Mouse (Mus musculus) embryonic facial prominence, embryonic 10.5 days (tissue): ENCODE data around the gene Nmi. TPM values are rescaled to one million over a fixed set of nuclear protein-coding genes. Genes with fewer than 3 reads are reported as not detected.

Experiments used
- DNase-seq: peaks from one replicate; pipeline ENCODE4 v3.0.0-alpha.2; 2017; ENCODE audit warnings: low spot score
- H3K27ac ChIP-seq: fragments of 300-500 bp; sonication (generic); replicated peaks from 2 replicates; pipeline ENCODE4 v1.5.1; 2016; ENCODE audit warnings: mild to moderate bottlenecking
- H3K27me3 ChIP-seq: fragments of 300-500 bp; sonication (generic); replicated peaks from 2 replicates; pipeline ENCODE4 v1.6.1; 2016; ENCODE audit warnings: low read depth, mild to moderate bottlenecking; ENCODE audit not compliant: poor library complexity, severe bottlenecking
- H3K36me3 ChIP-seq: fragments of 300-500 bp; sonication (generic); replicated peaks from 2 replicates; pipeline ENCODE4 v1.6.1; 2016; ENCODE audit warnings: mild to moderate bottlenecking, moderate library complexity
- H3K4me1 ChIP-seq: fragments of 300-500 bp; sonication (generic); 2 replicates; pipeline ENCODE4 v1.6.1; 2016
- H3K4me3 ChIP-seq: fragments of 300-500 bp; sonication (generic); 2 replicates; pipeline ENCODE4 v1.5.1; 2016; ENCODE audit warnings: mild to moderate bottlenecking, moderate library complexity
- H3K9me3 ChIP-seq: fragments of 300-500 bp; sonication (generic); 2 replicates; pipeline ENCODE4 v1.6.1; 2016; ENCODE audit warnings: mild to moderate bottlenecking
- WGBS: fragments of 180-500 bp; shearing (Covaris S2); methylation state at CpG from one replicate; pipeline ENCODE4 v1.1.7; 2016; 5-methylcytosine and 5-hydroxymethylcytosine counted together
- polyA plus RNA-seq: library from polyadenylated mRNA; unstranded; fragments of >200 nt; fragmentation: Nextera tagmentation; extraction: Ambion mirVana; gene quantifications from 2 replicates; pipeline ENCODE4 v1.2.1, GENCODE M21; 2016

Nmi gene
- polyA plus RNA-seq, 1 experiment from 2014 or later, result 6.1 TPM

- H3K36me3 ChIP-seq, result no peaks in the 10 kb centered on the region
- H3K9me3 ChIP-seq, result no peaks in the 10 kb centered on the region
- WGBS, result 68% methylated on average over 6 of the region's 6 CpGs
- no peak overlapping the region for H3K27ac ChIP-seq
- no peak for DNase-seq
- peaks cover 19% of the 10 kb centered on the region for H3K4me1 ChIP-seq
- H3K4me3 ChIP-seq, result no peak overlapping the region
- peaks cover 19% of the 10 kb centered on the region for H3K27me3 ChIP-seq
Measured at GRCm38 (mm10) chr2:51937004-51937403, 36.3 kb downstream of the Nmi start.

- Histone ChIP-seq H3K27me3 (peaks cover 19% of the 10 kb centered on the region), H3K4me1 (peaks cover 19% of the 10 kb centered on the region), H3K27ac (no peak overlapping the region), H3K4me3 (no peak overlapping the region), H3K36me3 (no peaks in the 10 kb centered on the region), H3K9me3 (no peaks in the 10 kb centered on the region)
- 90% methylated on average over 3 of the region's 3 CpGs for WGBS
- DNase-seq, result no peak
Measured at GRCm38 (mm10) chr2:51936585-51936984, 36.7 kb downstream of the Nmi start.

- WGBS, result 93% methylated on average over 7 of the region's 7 CpGs
- H3K27me3 ChIP-seq, result peaks cover 19% of the 10 kb centered on the region
- no peak overlapping the region for H3K4me3 ChIP-seq
- peaks cover 19% of the 10 kb centered on the region for H3K4me1 ChIP-seq
- H3K27ac ChIP-seq, result no peak overlapping the region
- no peaks in the 10 kb centered on the region; the same call in 1 of the 2 replicates for H3K36me3 ChIP-seq
- DNase-seq, result no peak
- H3K9me3 ChIP-seq, result no peaks in the 10 kb centered on the region
Measured at GRCm38 (mm10) chr2:51935921-51936320, 37.4 kb downstream of the Nmi start.

- H3K27me3 ChIP-seq, result peaks cover 19% of the 10 kb centered on the region
- peaks cover 19% of the 10 kb centered on the region for H3K4me1 ChIP-seq
- peak within 1 kb of the TSS; percentile 89 for H3K27ac ChIP-seq
- H3K9me3 ChIP-seq, result no peaks in the 10 kb centered on the region
- H3K36me3 ChIP-seq, result peaks cover 6% of the 10 kb centered on the region; the same call in 1 of the 2 replicates
- WGBS, result 2% methylated on average over 48 of the region's 48 CpGs
- H3K4me3 ChIP-seq, result peak within 1 kb of the TSS; percentile 69
- peak; percentile 79 for DNase-seq
Measured at GRCm38 (mm10) chr2:51934574-51935334, 38.5 kb downstream of the Nmi start, which contains the start of gene Rbm43. Gene Rbm43, minus strand, starts transcription at chr2:51935163.

- Histone ChIP-seq H3K9me3 (no peaks in the 10 kb centered on the region), H3K27ac (no peak overlapping the region), H3K4me1 (peaks cover 19% of the 10 kb centered on the region), H3K4me3 (no peak overlapping the region), H3K36me3 (peaks cover 6% of the 10 kb centered on the region; the same call in 1 of the 2 replicates), H3K27me3 (peaks cover 19% of the 10 kb centered on the region)
- DNase-seq, result no peak
- WGBS, result 72% methylated on average over 12 of the region's 12 CpGs
Measured at GRCm38 (mm10) chr2:51933341-51934134, 39.8 kb downstream of the Nmi start.

- peaks cover 6% of the 10 kb centered on the region; the same call in 1 of the 2 replicates for H3K36me3 ChIP-seq
- no peak overlapping the region for H3K27ac ChIP-seq
- WGBS, result 92% methylated on average over 7 of the region's 7 CpGs
- H3K9me3 ChIP-seq, result no peaks in the 10 kb centered on the region
- no peak overlapping the region for H3K4me3 ChIP-seq
- DNase-seq, result no peak
- H3K4me1 ChIP-seq, result peaks cover 19% of the 10 kb centered on the region
- peaks cover 11% of the 10 kb centered on the region for H3K27me3 ChIP-seq
Measured at GRCm38 (mm10) chr2:51931241-51931640, 42.1 kb downstream of the Nmi start.

GRCm38 (mm10) chr2:51914944-51915680, 58.2 kb downstream of the Nmi start:
- H3K36me3 ChIP-seq, result no peaks in the 10 kb centered on the region
- peaks cover 24% of the 10 kb centered on the region for H3K4me1 ChIP-seq
- H3K9me3 ChIP-seq, result no peaks in the 10 kb centered on the region
- H3K27me3 ChIP-seq, result no peaks in the 10 kb centered on the region
- no peak overlapping the region for H3K27ac ChIP-seq
- DNase-seq, result peak; percentile 83
- no peak overlapping the region for H3K4me3 ChIP-seq
- 16% methylated on average over 5 of the region's 5 CpGs for WGBS

- Histone ChIP-seq H3K27me3 (no peaks in the 10 kb centered on the region), H3K36me3 (no peaks in the 10 kb centered on the region), H3K9me3 (no peaks in the 10 kb centered on the region), H3K27ac (no peak overlapping the region), H3K4me1 (peaks cover 24% of the 10 kb centered on the region), H3K4me3 (no peak overlapping the region)
- no peak for DNase-seq
- WGBS, result 65% methylated on average over 7 of the region's 7 CpGs
Measured at GRCm38 (mm10) chr2:51914532-51914931, 58.8 kb downstream of the Nmi start.

GRCm38 (mm10) chr2:51912740-51913139, 60.6 kb downstream of the Nmi start:
- Histone ChIP-seq H3K9me3 (no peaks in the 10 kb centered on the region), H3K4me1 (peaks cover 25% of the 10 kb centered on the region), H3K27me3 (no peaks in the 10 kb centered on the region), H3K36me3 (no peaks in the 10 kb centered on the region), H3K27ac (no peak overlapping the region), H3K4me3 (no peak overlapping the region)
- no peak for DNase-seq
- 26% methylated on average over 6 of the region's 6 CpGs for WGBS

GRCm38 (mm10) chr2:51911864-51912263, 61.4 kb downstream of the Nmi start:
- Histone ChIP-seq H3K9me3 (no peaks in the 10 kb centered on the region), H3K36me3 (no peaks in the 10 kb centered on the region), H3K27me3 (no peaks in the 10 kb centered on the region), H3K4me1 (peaks cover 30% of the 10 kb centered on the region), H3K27ac (no peak overlapping the region; the same call in 1 of the 2 replicates), H3K4me3 (no peak overlapping the region)
- WGBS, result 93% methylated on average over 2 of the region's 2 CpGs
- no peak for DNase-seq

GRCm38 (mm10) chr2:51907538-51908110, 65.7 kb downstream of the Nmi start:
- DNase-seq, result no peak
- H3K27ac ChIP-seq, result peak overlapping the region; percentile 40; the same call in 1 of the 2 replicates
- 58% methylated on average over 4 of the region's 4 CpGs for WGBS

GRCm38 (mm10) chr2:51905637-51906036, 67.7 kb downstream of the Nmi start:
- Histone ChIP-seq H3K4me1 (peaks cover 21% of the 10 kb centered on the region), H3K4me3 (no peak overlapping the region), H3K9me3 (no peaks in the 10 kb centered on the region), H3K27ac (no peak overlapping the region; the same call in 1 of the 2 replicates), H3K27me3 (no peaks in the 10 kb centered on the region; the same call in 1 of the 2 replicates), H3K36me3 (no peaks in the 10 kb centered on the region)
- no peak for DNase-seq
- WGBS, result 67% methylated on average over 8 of the region's 8 CpGs

More at GRCm38 (mm10) chr2:51907538-51908110, 65.7 kb downstream of the Nmi start:
- Histone ChIP-seq H3K9me3 (no peaks in the 10 kb centered on the region), H3K4me3 (no peak overlapping the region), H3K27me3 (no peaks in the 10 kb centered on the region), H3K36me3 (no peaks in the 10 kb centered on the region), H3K4me1 (peaks cover 31% of the 10 kb centered on the region)
